Mouse (Mus musculus): ENCODE measurements around the gene Aup1. TPM values are rescaled to one million over a fixed set of nuclear protein-coding genes. Genes with fewer than 3 reads are reported as not detected.

Aup1 gene
- polyA plus RNA-seq, 1 experiment from 2014 or later: 109 TPM

GRCm38 (mm10) chr6:83014482-83015466 is 39.5 kb upstream of the Aup1 start:
- no peaks in the 10 kb centered on the region for H3K4me1 ChIP-seq (ENCODE audit: control insufficient read depth, insufficient read depth, low read length)
- H3K9ac ChIP-seq (ENCODE audit: low read length): no peak overlapping the region
- no peak overlapping the region for H3K4me2 ChIP-seq
- no peak overlapping the region for H3K4me3 ChIP-seq (ENCODE audit: low read depth, low read length)
- ATAC-seq (ENCODE audit: low FRiP score): no peak
- no peaks in the 10 kb centered on the region for H3K36me3 ChIP-seq (ENCODE audit: control insufficient read depth, insufficient read depth, low read length)
- no peaks in the 10 kb centered on the region for H3K27me3 ChIP-seq (ENCODE audit: control insufficient read depth, insufficient read depth, low read length)
- H3K9me3 ChIP-seq (ENCODE audit: control insufficient read depth, low read length): no peaks in the 10 kb centered on the region
- no peak overlapping the region for H3K27ac ChIP-seq (ENCODE audit: low read depth, low read length)
- no peak for DNase-seq (ENCODE audit: low spot score, missing footprints)
- 75% methylated on average over 12 of the region's 12 CpGs for WGBS

GRCm38 (mm10) chr6:83015749-83016148 is 38.6 kb upstream of the Aup1 start:
- H3K9me3 ChIP-seq (ENCODE audit: control insufficient read depth, low read length): no peaks in the 10 kb centered on the region
- WGBS: 94% methylated on average over 2 of the region's 2 CpGs

GRCm38 (mm10) chr6:83017190-83017589 is 37.1 kb upstream of the Aup1 start:
- no peak overlapping the region for H3K9ac ChIP-seq (ENCODE audit: low read length)
- H3K27ac ChIP-seq (ENCODE audit: low read depth, low read length): no peak overlapping the region
- H3K4me3 ChIP-seq (ENCODE audit: low read depth, low read length): no peak overlapping the region
- no peaks in the 10 kb centered on the region for H3K4me1 ChIP-seq (ENCODE audit: control insufficient read depth, insufficient read depth, low read length)
- no peaks in the 10 kb centered on the region for H3K27me3 ChIP-seq (ENCODE audit: control insufficient read depth, insufficient read depth, low read length)
- no peak for DNase-seq (ENCODE audit: low spot score, missing footprints)
- 74% methylated on average over 3 of the region's 3 CpGs for WGBS
- H3K9me3 ChIP-seq (ENCODE audit: control insufficient read depth, low read length): no peaks in the 10 kb centered on the region
- H3K36me3 ChIP-seq (ENCODE audit: control insufficient read depth, insufficient read depth, low read length): no peaks in the 10 kb centered on the region
- no peak overlapping the region for H3K4me2 ChIP-seq
- ATAC-seq (ENCODE audit: low FRiP score): no peak

More at GRCm38 (mm10) chr6:83015749-83016148, 38.6 kb upstream of the Aup1 start:
- H3K4me3 ChIP-seq (ENCODE audit: low read depth, low read length): no peak overlapping the region
- no peak overlapping the region for H3K4me2 ChIP-seq
- H3K36me3 ChIP-seq (ENCODE audit: control insufficient read depth, insufficient read depth, low read length): no peaks in the 10 kb centered on the region
- H3K4me1 ChIP-seq (ENCODE audit: control insufficient read depth, insufficient read depth, low read length): no peaks in the 10 kb centered on the region
- DNase-seq (ENCODE audit: low spot score, missing footprints) (no peak), ATAC-seq (ENCODE audit: low FRiP score) (no peak)
- no peak overlapping the region for H3K9ac ChIP-seq (ENCODE audit: low read length)
- no peak overlapping the region for H3K27ac ChIP-seq (ENCODE audit: low read depth, low read length)
- no peaks in the 10 kb centered on the region for H3K27me3 ChIP-seq (ENCODE audit: control insufficient read depth, insufficient read depth, low read length)

GRCm38 (mm10) chr6:83019044-83019443 is 35.3 kb upstream of the Aup1 start:
- Histone ChIP-seq H3K4me2 (no peak overlapping the region), H3K9ac (ENCODE audit: low read length) (no peak overlapping the region), H3K36me3 (ENCODE audit: control insufficient read depth, insufficient read depth, low read length) (no peaks in the 10 kb centered on the region), H3K4me1 (ENCODE audit: control insufficient read depth, insufficient read depth, low read length) (no peaks in the 10 kb centered on the region), H3K9me3 (ENCODE audit: control insufficient read depth, low read length) (no peaks in the 10 kb centered on the region), H3K4me3 (ENCODE audit: low read depth, low read length) (no peak overlapping the region), H3K27me3 (ENCODE audit: control insufficient read depth, insufficient read depth, low read length) (no peaks in the 10 kb centered on the region), H3K27ac (ENCODE audit: low read depth, low read length) (no peak overlapping the region)
- 71% methylated on average over 3 of the region's 3 CpGs for WGBS
- no peak for ATAC-seq (ENCODE audit: low FRiP score)
- peak; percentile 62 for DNase-seq (ENCODE audit: low spot score, missing footprints)

- WGBS: 93% methylated on average over 6 of the region's 6 CpGs
- no peak overlapping the region for H3K4me2 ChIP-seq
- H3K36me3 ChIP-seq (ENCODE audit: control insufficient read depth, insufficient read depth, low read length): no peaks in the 10 kb centered on the region
Observed at GRCm38 (mm10) chr6:83020121-83020520, 34.2 kb upstream of the Aup1 start.

GRCm38 (mm10) chr6:83020836-83021593 is 33.3 kb upstream of the Aup1 start:
- WGBS: 83% methylated on average over 4 of the region's 4 CpGs
- no peaks in the 10 kb centered on the region for H3K4me1 ChIP-seq (ENCODE audit: control insufficient read depth, insufficient read depth, low read length)
- no peak overlapping the region for H3K4me3 ChIP-seq (ENCODE audit: low read depth, low read length)
- no peaks in the 10 kb centered on the region for H3K27me3 ChIP-seq (ENCODE audit: control insufficient read depth, insufficient read depth, low read length)
- ATAC-seq (ENCODE audit: low FRiP score) (no peak), DNase-seq (ENCODE audit: low spot score, missing footprints) (no peak)
- no peaks in the 10 kb centered on the region for H3K9me3 ChIP-seq (ENCODE audit: control insufficient read depth, low read length)
- no peak overlapping the region for H3K9ac ChIP-seq (ENCODE audit: low read length)
- no peak overlapping the region for H3K27ac ChIP-seq (ENCODE audit: low read depth, low read length)
- no peaks in the 10 kb centered on the region for H3K36me3 ChIP-seq (ENCODE audit: control insufficient read depth, insufficient read depth, low read length)
- no peak overlapping the region for H3K4me2 ChIP-seq

More at GRCm38 (mm10) chr6:83020121-83020520, 34.2 kb upstream of the Aup1 start:
- Histone ChIP-seq H3K9ac (ENCODE audit: low read length) (no peak overlapping the region), H3K9me3 (ENCODE audit: control insufficient read depth, low read length) (no peaks in the 10 kb centered on the region), H3K27ac (ENCODE audit: low read depth, low read length) (no peak overlapping the region), H3K4me3 (ENCODE audit: low read depth, low read length) (no peak overlapping the region), H3K27me3 (ENCODE audit: control insufficient read depth, insufficient read depth, low read length) (no peaks in the 10 kb centered on the region), H3K4me1 (ENCODE audit: control insufficient read depth, insufficient read depth, low read length) (no peaks in the 10 kb centered on the region)
- ATAC-seq (ENCODE audit: low FRiP score): no peak
- DNase-seq (ENCODE audit: low spot score, missing footprints): no peak

GRCm38 (mm10) chr6:83023008-83023407 is 31.3 kb upstream of the Aup1 start:
- WGBS: 84% methylated on average over 9 of the region's 9 CpGs
- ATAC-seq (ENCODE audit: low FRiP score) (no peak), DNase-seq (ENCODE audit: low spot score, missing footprints) (no peak)
- Histone ChIP-seq H3K4me2 (no peak overlapping the region), H3K9ac (ENCODE audit: low read length) (no peak overlapping the region), H3K27ac (ENCODE audit: low read depth, low read length) (no peak overlapping the region), H3K27me3 (ENCODE audit: control insufficient read depth, insufficient read depth, low read length) (no peaks in the 10 kb centered on the region), H3K4me3 (ENCODE audit: low read depth, low read length) (no peak overlapping the region), H3K9me3 (ENCODE audit: control insufficient read depth, low read length) (no peaks in the 10 kb centered on the region), H3K4me1 (ENCODE audit: control insufficient read depth, insufficient read depth, low read length) (no peaks in the 10 kb centered on the region), H3K36me3 (ENCODE audit: control insufficient read depth, insufficient read depth, low read length) (no peaks in the 10 kb centered on the region)

- no peak for DNase-seq (ENCODE audit: low spot score, missing footprints)
- ATAC-seq (ENCODE audit: low FRiP score): no peak
- H3K9me3 ChIP-seq (ENCODE audit: control insufficient read depth, low read length): no peaks in the 10 kb centered on the region
- no peak overlapping the region for H3K9ac ChIP-seq (ENCODE audit: low read length)
- no peaks in the 10 kb centered on the region for H3K36me3 ChIP-seq (ENCODE audit: control insufficient read depth, insufficient read depth, low read length)
- H3K4me3 ChIP-seq (ENCODE audit: low read depth, low read length): no peak overlapping the region
- no peak overlapping the region for H3K27ac ChIP-seq (ENCODE audit: low read depth, low read length)
- no peaks in the 10 kb centered on the region for H3K27me3 ChIP-seq (ENCODE audit: control insufficient read depth, insufficient read depth, low read length)
- WGBS: 97% methylated on average over 2 of the region's 2 CpGs
- no peak overlapping the region for H3K4me2 ChIP-seq
- no peaks in the 10 kb centered on the region for H3K4me1 ChIP-seq (ENCODE audit: control insufficient read depth, insufficient read depth, low read length)
Observed at GRCm38 (mm10) chr6:83023786-83024185, 30.5 kb upstream of the Aup1 start.

GRCm38 (mm10) chr6:83024421-83024820 is 29.9 kb upstream of the Aup1 start:
- ATAC-seq (ENCODE audit: low FRiP score) (no peak), DNase-seq (ENCODE audit: low spot score, missing footprints) (no peak)
- WGBS: 74% methylated on average over 4 of the region's 4 CpGs
- Histone ChIP-seq H3K4me1 (ENCODE audit: control insufficient read depth, insufficient read depth, low read length) (no peaks in the 10 kb centered on the region), H3K4me2 (no peak overlapping the region), H3K27me3 (ENCODE audit: control insufficient read depth, insufficient read depth, low read length) (no peaks in the 10 kb centered on the region), H3K4me3 (ENCODE audit: low read depth, low read length) (no peak overlapping the region), H3K9me3 (ENCODE audit: control insufficient read depth, low read length) (no peaks in the 10 kb centered on the region), H3K36me3 (ENCODE audit: control insufficient read depth, insufficient read depth, low read length) (no peaks in the 10 kb centered on the region), H3K27ac (ENCODE audit: low read depth, low read length) (no peak overlapping the region), H3K9ac (ENCODE audit: low read length) (no peak overlapping the region)

Measured in midbrain, embryonic 11.5 days (tissue).